Mouse (Mus musculus) embryo, embryonic 9.5 days (tissue): ENCODE measurements around the gene Psmd2.
"Not testable (repeated sequence)": the region's sequence is repeated elsewhere in the genome, so short reads cannot be mapped to it uniquely, and the experiment has no call there.

Experiments used
- DNase-seq: peaks from one replicate; pipeline ENCODE4 v3.0.0-alpha.2; 2017; ENCODE audit errors: extremely low spot score

Gene Psmd2

DNA sequence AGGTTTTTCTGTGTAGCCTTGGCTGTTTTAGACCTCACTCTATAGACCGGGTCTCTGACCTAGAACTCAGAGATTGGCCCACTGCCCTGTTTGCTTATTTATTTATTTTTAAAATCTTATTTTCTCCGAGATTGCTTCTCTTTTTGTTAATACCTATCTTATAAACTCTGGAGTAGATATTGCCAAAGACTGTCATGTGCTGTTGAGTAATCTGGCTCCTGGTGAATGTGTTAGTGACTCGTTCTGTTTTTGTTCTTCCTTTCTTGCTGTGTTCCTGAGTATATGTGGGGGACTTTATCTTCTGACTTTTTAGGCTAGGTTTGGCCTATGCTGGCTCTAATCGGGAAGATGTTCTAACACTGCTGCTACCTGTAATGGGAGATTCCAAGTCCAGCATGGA, 6.2 kb downstream of the Psmd2 start:
- no peak for DNase-seq

DNA sequence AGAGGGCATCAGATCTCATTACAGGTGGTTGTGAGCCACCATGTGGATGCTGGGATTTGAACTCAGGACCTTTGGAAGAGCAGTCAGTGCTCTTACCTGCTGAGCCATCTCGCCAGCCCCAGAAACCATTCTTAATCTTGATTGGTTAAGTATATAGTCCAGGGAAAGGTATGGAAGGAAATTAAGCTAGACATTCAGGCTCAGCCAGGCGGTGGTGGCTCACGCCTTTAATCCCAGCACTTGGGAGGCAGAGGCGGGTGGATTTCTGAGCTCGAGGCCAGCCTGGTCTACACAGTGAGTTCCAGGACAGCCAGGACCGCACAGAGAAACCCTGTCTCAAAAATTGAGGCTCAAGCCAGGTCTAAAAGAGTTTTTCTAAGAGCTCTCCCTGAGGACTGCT, 16.6 kb downstream of the Psmd2 start, which contains the start of gene Eif4g1:
Gene Eif4g1, plus strand, starts transcription at position 301 of the 400 bp plus-strand sequence.
- DNase-seq = not testable (repeated sequence)

DNA sequence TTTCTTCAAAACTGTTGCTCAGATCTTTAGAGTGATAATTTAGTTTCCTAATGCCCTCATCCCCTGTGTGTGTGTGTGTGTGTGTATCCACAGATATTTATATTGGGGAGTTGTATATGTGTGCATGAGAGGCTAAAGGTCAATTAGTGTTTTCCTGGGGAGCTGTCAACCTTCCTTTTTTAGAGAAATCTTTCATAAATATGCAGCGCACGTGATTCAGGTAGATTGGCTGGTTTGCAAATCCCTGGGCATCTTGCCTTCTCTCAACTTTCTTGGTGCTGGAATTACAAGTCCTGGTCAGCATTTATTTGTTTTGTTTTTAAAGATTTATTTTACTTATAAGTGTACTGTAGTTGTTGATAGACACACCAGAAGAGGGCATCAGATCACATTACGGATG, 18.8 kb downstream of the Psmd2 start:
- no peak for DNase-seq

DNA sequence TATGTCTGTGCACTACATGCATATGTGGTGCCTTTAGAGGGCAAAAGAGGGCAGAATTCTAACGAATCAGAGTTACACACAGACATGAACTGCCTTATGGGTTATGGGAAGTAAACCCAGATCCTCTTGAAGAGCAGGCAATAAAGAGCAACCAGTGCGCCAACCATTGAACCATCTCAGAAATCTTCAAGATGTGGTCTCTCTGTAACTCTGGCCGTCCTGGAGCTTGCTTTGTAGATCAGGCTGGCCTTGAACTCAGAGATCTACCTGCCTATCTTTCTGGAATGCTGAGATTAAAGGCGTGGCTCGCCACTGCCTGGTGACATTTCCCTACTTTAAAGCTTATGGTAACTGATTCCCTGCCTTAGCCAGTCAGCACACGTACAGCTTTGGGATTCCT, 20.4 kb downstream of the Psmd2 start:
- DNase-seq = no peak

DNA sequence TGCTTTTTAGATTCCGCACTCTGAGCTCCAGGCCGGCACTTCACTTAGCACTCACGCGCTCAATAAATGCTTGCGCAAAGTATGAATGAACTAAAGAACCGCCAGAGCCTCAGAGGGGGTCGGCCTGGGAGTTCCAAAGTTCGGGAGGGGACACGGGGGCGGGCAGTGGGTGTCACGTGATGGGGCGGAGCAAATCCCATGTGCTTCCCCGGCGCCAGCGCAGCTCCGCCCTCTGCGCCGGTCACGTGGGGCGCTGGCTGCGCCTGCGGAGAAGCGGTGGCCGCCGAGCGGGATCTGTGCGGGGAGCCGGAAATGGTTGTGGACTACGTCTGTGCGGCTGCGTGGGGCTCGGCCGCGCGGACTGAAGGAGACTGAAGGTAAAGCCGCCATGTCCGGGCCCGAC, 21.0 kb downstream of the Psmd2 start:
- peak; percentile 96 for DNase-seq

DNA sequence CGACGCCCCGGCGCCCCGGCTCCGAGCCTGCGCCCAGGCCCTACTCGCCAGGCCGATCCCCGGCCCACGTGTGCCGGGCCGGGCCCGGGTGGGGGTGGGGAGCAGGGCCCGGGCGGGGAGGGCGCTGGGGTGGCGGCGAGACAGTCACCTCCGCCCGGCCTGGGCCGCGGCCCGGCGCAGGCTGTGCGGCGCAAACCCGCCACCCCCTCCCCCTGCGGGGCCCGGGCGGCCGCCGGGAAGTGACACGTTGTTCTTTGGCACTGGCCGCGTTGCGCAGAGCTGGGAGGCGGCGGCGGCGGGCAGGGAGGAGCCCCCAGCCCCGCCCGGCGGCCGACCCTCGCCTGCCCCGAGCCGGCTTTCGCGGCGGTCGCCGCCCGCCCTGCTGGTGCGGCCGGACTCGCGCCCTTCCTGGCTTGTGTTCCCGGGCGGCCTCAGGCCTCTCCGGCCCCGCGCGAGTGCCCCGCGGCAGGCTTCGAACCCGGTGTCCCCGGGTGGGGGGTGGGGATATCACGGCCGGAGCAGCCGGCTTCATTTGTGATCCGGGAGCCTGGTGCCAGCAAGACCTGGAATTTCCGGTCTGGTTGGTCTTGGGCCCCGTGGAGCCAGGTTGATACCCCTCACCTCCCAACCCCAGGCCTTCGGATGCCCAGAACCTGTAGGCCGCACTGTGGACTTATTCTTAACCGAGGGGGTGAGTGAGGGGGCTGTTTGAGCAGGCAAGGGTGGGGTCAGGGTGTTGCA, 21.7 kb downstream of the Psmd2 start:
- DNase-seq = no peak

DNA sequence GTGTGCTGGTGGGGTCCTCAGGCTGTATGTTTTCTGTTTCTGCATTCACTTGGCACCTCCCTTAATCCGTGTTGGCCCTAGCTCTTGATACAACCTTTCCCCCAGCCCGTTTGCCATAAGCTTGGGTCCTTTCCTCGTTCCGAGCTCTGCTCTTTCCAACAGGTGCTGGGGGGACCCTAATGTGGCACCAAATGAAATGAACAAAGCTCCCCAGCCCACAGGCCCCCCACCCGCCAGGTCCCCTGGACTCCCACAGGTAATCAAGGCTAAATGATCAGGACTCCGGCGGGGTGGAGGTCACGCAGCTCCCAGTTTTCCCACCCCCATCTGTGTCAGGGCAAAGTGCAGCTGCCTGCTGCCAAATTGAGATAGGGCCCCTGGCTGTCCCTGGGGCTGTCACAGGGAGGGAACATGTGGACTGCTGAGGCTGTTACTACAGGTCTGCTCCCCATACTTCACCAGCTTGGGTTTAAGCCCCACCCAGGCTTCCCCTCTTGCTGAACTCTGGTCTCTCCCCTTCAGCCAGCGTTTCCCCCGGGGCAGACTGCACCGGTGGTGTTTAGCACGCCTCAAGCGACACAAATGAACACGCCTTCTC, 22.4 kb downstream of the Psmd2 start:
- DNase-seq = peak; percentile 14

DNA sequence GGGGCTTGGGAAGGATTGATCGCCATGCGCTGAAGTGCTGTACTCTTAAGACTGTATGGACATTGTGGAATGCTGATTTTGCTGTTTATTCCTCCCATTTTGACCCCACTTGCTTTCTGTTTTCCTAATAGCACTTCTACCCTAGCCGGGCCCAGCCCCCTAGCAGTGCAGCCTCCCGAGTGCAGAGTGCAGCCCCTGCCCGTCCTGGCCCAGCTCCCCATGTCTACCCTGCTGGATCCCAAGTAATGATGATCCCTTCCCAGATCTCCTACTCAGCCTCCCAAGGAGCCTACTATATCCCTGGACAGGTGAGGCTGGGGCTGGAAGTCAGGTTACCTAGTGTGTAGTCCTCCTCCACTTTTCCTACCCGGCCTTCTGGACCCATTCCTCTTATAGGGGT, 23.8 kb downstream of the Psmd2 start:
- no peak for DNase-seq

DNA sequence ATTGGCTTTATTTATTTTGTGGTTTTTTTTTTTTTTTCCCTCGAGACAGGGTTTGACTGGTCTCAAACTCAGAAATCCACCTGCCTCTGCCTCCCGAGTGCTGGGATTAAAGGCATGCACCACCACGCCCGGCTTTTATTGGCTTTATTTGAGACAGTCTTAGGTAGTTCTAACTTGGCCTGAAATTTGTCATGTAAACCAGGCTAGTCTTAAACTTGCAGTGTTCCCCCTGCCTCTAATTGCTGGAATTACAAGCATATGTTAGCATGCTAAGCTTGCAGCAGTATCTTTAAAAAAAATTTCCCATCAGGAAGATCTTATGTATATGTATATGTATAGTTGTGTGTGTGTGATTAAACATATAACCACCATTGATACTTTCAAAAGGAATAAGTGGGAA, 25.2 kb downstream of the Psmd2 start:
- no peak for DNase-seq

DNA sequence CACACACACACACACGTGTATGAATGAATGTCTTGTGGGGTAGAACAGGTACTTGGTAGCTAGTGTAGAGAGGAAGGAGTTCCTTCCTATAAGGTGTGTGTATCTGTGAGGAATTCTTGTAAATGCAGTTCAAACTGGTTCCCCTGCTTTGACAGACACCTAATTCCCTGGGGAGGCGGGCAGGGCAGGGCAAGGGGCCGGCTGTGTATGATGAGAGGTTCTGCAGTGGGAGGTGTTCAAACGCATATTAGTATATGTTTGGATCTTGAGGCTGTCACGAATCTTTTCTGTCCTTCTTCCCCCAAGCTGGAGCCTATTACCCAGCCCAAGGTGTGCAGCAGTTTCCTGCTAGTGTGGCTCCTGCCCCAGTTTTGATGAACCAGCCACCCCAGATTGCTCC, 25.9 kb downstream of the Psmd2 start:
- no peak for DNase-seq

DNA sequence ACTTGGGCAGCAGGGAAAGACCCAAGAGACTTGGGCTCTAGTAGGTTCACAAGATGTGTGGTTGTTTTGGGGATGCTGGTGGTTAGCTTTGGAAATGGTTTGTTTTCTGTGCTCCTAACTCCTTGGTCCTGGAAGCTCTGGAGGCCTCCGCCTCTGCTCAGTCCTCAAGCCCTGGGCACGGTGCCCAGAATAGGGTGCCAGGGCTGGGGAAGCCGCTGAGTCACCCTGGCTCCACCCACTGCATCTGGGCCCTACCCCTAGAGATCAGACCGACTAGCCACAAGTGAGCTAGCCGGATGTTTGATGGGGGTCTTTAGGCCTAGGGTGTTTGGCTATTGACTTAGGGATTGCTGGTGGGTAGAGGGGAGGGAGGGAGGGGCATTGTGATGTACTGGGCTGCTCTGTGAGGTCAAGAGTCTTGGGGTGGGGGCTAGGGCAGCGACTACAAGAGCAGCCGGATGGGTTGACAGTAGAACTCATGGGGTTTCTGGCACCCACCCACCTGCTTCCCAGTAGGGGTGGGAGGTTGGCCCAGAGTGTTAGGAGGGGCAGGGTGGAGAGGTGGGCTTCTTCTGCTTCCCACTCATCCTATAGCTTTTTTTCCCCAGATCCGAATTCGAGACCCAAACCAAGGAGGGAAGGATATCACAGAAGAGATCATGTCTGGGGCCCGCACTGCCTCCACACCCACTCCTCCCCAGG, 26.7 kb downstream of the Psmd2 start:
- no peak for DNase-seq

DNA sequence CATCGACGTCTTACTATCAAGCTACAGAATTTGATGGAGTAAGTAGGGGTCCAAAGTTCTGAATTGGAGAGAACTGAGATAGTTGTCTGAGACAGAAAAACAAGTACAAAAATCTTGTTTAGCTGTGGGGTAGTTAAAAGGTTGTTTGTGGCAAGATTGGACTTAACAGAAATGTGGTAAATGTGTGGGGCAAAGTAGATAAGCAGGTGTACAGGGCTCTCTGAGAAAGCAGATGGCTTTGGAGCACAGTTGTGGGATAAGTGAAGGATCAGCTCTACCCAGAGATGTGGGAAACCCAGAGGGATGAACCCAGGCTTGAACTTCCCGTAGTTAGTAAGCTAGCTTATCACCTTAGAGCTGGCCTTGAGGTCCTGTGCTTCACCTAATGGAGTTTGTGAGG, 39.3 kb downstream of the Psmd2 start:
- no peak for DNase-seq

DNA sequence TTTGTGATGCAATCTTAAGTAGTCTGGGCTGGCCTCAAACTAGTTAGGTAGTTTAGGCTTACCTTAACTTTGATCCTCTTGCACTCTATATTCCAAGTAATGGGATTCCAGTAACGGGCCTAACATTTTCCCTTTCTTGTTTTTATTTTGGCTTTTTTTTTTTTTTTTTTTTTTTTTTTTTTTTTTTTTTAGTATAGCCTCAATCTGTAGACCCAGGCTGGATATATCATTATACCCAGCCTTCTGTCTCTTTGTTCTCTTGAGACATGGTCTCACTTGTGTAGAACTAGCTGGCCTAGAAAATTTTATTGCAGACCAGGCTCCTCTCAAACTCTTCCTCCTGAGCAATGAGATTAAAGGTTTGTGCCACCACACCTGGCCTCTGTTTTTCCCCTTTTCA, 40.2 kb downstream of the Psmd2 start:
- no peak for DNase-seq

DNA sequence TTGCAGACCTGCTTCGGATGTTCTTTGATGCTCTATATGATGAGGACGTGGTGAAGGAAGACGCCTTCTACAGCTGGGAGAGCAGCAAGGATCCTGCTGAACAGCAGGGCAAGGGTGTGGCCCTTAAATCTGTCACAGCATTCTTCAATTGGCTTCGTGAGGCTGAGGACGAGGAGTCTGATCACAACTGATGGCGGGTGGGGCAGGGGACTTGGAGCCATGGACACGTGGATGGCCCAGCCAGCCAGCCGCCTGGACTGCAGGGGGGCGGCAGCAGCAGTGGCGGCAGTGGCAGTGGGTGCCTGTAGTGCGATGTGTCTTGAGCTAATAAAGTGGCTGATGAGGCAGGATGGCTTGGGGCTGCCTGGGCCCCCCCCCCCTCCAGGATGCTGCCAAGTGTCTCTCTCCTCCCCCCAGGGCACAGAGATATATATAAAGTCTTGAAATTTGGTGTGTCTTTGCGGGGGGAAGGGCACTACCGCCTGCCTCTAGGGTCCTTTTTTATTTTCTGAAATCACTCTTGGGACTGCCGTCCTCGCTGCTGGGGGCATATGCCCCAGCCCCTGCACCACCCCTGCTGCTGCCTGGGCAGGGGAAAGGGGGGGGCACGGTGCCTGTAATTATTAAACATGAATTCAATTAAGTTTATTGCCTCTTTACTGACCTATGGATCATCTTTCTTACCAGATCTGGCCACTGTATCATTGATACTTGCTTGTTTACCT, 41.0 kb downstream of the Psmd2 start:
- DNase-seq = peak; percentile 24

DNA sequence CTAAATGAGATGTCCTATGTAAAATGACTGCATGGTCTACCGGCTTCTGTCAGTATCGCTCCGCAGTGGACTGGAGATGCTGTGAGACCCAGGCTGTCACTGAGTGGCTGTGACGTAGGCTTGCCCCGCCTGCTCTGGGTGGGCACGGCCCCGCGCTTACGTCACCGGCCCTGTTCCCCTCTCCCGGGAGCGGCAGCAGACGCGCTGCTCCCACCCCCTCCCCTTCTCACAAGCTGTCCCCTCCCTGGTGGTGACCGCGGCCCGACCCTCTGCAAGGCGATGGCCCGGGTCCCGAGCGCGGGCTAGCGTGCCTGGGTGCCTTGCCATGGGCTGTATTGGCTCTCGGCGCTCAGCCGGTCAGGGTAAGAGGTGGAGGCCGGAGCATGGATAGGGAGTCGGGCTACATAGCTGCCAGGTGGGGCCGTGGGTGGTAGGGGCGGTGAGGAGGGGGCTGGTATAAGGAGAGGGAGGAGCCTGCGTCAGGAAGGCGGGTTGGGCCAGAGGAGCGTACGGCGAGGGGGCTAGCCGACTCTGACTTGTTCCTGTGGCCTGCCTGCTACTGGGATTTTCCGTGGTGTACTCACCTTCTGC, 41.8 kb downstream of the Psmd2 start, which contains the start of gene Fam131a:
Gene Fam131a, plus strand, starts transcription at position 131 of the 591 bp plus-strand sequence.
- peak; percentile 97 for DNase-seq

DNA sequence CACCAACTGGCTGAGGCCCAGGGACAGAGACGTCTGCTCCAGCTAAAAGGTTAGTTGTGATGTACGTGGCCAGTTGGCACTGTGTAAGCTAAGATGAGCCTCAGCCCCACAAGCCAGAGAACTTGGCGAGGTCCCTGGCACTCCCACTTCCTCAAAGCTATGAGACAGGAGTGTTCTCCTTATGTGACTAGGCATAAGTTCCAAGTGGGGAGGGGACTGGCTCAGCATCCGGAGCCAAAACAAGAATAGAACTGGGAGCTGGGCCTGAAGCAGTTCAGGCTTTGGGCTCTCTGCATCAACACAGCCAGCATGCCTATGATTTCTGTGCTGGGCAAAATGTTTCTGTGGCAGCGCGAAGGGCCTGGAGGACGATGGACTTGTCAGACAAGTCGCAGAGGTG, 43.3 kb downstream of the Psmd2 start:
- DNase-seq = no peak

DNA sequence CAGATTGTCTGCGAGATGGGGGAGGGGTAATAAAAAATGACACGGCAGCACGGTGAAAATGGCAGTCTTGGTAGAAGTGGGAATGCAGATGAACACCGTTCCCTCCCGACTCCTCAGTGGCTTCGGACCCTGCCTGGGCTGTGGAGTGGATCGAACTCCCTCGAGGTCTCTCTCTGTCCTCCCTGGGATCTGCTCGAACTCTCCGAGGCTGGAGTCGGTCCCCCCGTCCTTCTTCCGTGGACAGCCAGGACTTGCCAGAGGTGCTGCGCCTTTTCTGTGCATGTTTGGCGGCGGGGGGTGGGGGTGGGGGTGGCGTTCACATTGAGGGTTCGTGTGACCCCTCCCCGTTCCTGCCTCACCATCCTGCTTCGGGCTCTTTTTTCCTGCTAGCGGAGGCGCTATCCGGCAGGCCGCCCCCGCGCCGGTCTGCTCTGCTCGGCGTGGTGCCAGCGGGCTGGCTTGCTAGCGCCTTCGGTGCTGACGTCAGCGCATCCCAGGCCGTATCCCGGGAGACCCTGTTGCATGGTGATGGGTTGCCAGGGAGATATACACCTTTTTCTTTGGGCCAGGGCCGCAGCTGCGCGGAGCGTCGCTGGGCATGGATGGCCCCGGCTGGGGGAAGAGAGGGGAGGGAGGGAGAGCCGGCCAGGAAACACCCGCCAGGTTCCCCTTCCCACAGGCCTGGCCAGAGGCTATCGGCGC, 44.3 kb downstream of the Psmd2 start:
- DNase-seq = peak; percentile 77

DNA sequence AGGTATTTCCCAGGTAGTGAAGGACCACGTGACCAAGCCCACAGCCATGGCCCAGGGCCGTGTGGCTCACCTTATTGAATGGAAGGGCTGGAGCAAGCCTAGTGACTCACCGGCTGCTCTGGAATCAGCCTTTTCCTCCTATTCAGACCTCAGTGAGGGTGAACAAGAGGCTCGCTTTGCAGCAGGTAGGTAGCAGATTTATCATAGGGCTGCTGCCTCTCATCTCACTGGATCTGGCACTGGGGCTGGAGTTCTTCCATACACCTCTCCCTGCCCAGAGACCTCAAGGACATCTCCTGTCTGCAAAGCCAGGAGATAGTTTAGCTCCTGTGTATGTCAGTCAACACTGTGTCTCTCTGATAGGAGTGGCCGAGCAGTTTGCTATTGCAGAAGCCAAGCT, 47.8 kb downstream of the Psmd2 start:
- DNase-seq = no peak

DNA sequence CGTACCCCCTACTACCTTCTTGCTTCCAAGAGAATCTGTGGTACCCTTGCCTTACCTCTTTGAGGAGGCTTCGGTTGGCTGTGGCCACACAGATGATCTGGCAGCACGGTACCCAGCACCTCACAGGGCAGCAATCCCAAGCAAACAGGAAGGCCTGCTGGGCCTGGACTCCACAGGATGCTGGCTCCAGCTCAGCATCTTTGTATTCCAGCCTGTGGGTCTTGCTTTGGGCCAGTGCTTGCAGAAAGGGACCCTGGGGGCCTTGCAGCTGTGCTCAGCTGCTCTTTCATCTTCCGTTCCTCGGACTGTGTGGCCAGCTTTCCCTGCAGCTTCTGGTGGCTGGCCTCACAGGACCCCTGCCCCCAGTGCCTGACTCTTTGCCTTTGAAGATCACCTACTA, 48.6 kb downstream of the Psmd2 start:
- DNase-seq = no peak

DNA sequence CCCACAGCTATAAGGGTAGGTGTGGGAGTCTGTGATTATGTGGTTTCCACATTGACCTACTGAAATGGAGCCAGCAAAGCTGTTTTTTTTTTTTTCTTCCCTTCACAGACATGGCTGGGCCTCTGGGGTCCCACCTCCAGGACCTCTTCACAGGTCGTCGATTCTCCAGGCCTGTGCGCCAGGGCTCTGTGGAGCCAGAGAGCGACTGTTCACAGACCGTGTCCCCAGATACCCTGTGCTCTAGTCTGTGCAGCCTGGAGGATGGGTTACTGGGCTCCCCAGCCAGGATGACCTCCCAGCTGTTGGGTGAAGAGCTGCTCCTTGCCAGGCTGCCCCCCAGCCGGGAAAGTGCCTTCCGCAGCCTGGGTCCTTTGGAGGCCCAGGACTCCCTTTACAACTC, 49.9 kb downstream of the Psmd2 start:
- no peak for DNase-seq
